Mouse (Mus musculus): ENCODE results near the gene Col11a1.

DNA sequence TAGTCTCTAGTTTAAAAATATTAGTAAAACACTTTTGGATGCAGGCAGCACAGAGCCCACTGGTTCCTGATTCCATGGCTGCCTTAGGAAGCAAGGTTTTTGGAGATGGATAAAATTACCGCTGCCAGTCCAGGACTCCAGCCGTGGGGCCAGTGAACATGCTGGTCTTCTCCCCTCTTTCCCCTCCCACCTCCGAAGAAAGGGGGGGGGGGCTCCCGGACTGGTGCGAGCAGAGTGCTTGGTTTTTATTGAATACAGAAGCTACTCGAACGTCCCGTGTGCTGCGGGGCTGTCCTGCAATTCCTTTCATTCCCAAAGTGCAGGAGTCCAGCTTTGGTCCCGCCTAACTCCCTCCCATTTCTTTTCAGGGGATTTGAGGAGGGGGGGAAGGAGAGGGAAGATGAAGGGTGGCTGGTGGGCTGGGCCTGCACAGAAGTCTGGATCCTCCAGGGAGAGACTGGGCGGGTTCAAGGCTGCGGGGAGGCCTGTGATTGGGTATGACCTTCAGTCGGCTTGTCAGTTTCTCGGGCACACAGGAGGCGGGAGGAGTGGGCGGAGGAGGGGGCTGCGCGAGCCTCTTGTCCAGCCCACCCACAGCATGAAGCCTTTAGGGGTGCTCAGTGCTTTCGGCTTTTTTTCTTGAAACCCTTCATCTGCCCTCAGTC lies at the start of gene Col11a1:
- TF ChIP-seq POLR2A (IDR thresholded peaks at IDR 0.05; ENCODE audit: insufficient read depth, low read depth, low read length) (no peak), CTCF (IDR thresholded peaks at IDR 0.05) (no peak), EP300 (IDR thresholded peaks at IDR 0.05; ENCODE audit: insufficient read depth, low read depth, low read length) (no peak)
